Mouse (Mus musculus): Measurements from ENCODE around the gene Acp2.
A peak's percentile ranks its signal among the peaks of the same experiment; 100 is the strongest.

The Acp2 gene

GRCm38 (mm10) chr2:91229735-91230134, 27.1 kb downstream of the Acp2 start:
- TF ChIP-seq GATA4 (IDR thresholded peaks at IDR 0.05; ENCODE audit: insufficient replicate concordance, low read length): no peak

- TF ChIP-seq GATA4 (IDR thresholded peaks at IDR 0.05; ENCODE audit: insufficient replicate concordance, low read length): no peak
Measured at GRCm38 (mm10) chr2:91236601-91237510, 34.2 kb downstream of the Acp2 start, which contains the start of gene Ddb2. Gene Ddb2 (minus strand): TSS chr2:91236982.

GRCm38 (mm10) chr2:91237511-91238080, 34.9 kb downstream of the Acp2 start:
- 0 out of 2 replicates have a peak, but pooled peaks have one; percentile 49 for TF ChIP-seq GATA4 (IDR thresholded peaks at IDR 0.05; ENCODE audit: insufficient replicate concordance, low read length)

- no peak for TF ChIP-seq GATA4 (IDR thresholded peaks at IDR 0.05; ENCODE audit: insufficient replicate concordance, low read length)
Measured at GRCm38 (mm10) chr2:91242547-91242946, 39.9 kb downstream of the Acp2 start.

- no peak for TF ChIP-seq GATA4 (IDR thresholded peaks at IDR 0.05; ENCODE audit: insufficient replicate concordance, low read length)
Measured at GRCm38 (mm10) chr2:91243416-91243815, 40.7 kb downstream of the Acp2 start.

- TF ChIP-seq GATA4 (IDR thresholded peaks at IDR 0.05; ENCODE audit: insufficient replicate concordance, low read length): no peak
Measured at GRCm38 (mm10) chr2:91244557-91245228, 42.0 kb downstream of the Acp2 start.

GRCm38 (mm10) chr2:91248366-91248765, 45.7 kb downstream of the Acp2 start:
- no peak for TF ChIP-seq GATA4 (IDR thresholded peaks at IDR 0.05; ENCODE audit: insufficient replicate concordance, low read length)

- TF ChIP-seq GATA4 (IDR thresholded peaks at IDR 0.05; ENCODE audit: insufficient replicate concordance, low read length): no peak
Measured at GRCm38 (mm10) chr2:91252001-91252400, 49.3 kb downstream of the Acp2 start.

GRCm38 (mm10) chr2:91252512-91252911, 49.8 kb downstream of the Acp2 start:
- TF ChIP-seq GATA4 (IDR thresholded peaks at IDR 0.05; ENCODE audit: insufficient replicate concordance, low read length): no peak

GRCm38 (mm10) chr2:91254725-91255380, 52.2 kb downstream of the Acp2 start:
- no peak for TF ChIP-seq GATA4 (IDR thresholded peaks at IDR 0.05; ENCODE audit: insufficient replicate concordance, low read length)

GRCm38 (mm10) chr2:91255661-91256150, 53.0 kb downstream of the Acp2 start, which contains the start of gene Pacsin3:
Gene Pacsin3 (plus strand): TSS chr2:91255954.
- no peak for TF ChIP-seq GATA4 (IDR thresholded peaks at IDR 0.05; ENCODE audit: insufficient replicate concordance, low read length)

- TF ChIP-seq GATA4 (IDR thresholded peaks at IDR 0.05; ENCODE audit: insufficient replicate concordance, low read length): no peak
Measured at GRCm38 (mm10) chr2:91256256-91257125, 53.8 kb downstream of the Acp2 start.

- TF ChIP-seq GATA4 (IDR thresholded peaks at IDR 0.05; ENCODE audit: insufficient replicate concordance, low read length): no peak
Measured at GRCm38 (mm10) chr2:91257126-91257980, 54.7 kb downstream of the Acp2 start.

All from liver, adult (tissue).